Mouse (Mus musculus): ENCODE measurements at regions not wholly inside any gene's neighbourhood (a gene's known extent, or its start where the extent isn't known, plus 50 kb on each side); places are given as distances from the start of the nearest gene placed in this dataset.

GRCm38 (mm10) chr8:126538136-126538535 lies 55.6 kb downstream of the Irf2bp2 start:
- in situ Hi-C loops (cut with MboI; ENCODE audit: low pct_unique_long_range_greater_than_20kb): loop anchor here (5.0 kb wide), 1 partner anchor 41 kb away; no protein-coding TSS in a partner anchor
- no peak for TF ChIP-seq CTCF (IDR thresholded peaks at IDR 0.05)
- POLR2A ChIA-PET: interaction anchor here (1.4 to 3.7 kb wide), 2 partner anchors 29 to 55 kb away, joined by 4 to 19 read pairs; no protein-coding TSS in a partner anchor
- CTCF ChIA-PET: interaction anchor here (1.5 to 2.5 kb wide), 2 partner anchors 11 to 383 kb away, joined by 8 to 9 read pairs; no protein-coding TSS in a partner anchor
- ATAC-seq (no peak), DNase-seq (ENCODE audit: low read depth, low spot score) (no peak)
- no peaks in the 10 kb centered on the region for H3K27me3 ChIP-seq

DNA sequence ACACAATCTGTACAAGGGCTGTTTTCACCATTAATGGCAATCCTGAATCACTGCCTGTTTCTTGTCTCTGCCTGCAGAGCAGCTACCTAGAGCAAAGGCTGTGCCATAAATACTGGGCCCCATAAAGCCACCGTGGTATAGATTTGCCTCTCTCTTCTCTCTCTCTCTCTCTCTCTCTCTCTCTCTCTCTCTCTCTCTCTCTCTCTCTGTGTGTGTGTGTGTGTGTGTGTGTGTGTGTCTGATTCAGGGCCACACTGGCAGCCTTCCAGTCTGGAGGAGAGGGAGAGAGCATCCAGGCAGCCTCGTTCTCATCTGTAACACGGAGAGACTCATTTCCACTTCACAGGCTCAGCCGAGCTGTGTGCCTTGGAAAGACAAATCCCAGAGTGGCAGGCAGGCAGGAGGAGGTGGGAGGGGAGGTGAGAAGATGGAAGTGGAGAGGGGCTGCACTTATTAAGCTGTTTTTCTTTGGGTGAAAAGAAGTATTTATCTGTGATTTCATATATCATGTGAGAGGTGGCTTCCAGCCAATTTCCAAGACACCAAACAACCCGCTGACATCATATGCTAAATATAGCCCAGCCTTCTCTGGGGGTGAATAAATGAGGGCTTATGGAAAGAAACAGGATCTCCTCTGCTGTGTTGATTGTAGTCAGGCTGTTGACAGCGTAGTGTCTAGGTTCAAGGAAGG lies 56.7 kb downstream of the Irf2bp2 start:
- in situ Hi-C loops (cut with MboI; ENCODE audit: low pct_unique_long_range_greater_than_20kb): loop anchor here (5.0 kb wide), 1 partner anchor 40 kb away; no protein-coding TSS in a partner anchor
- DNase-seq (ENCODE audit: low read depth, low spot score) (peak; percentile 98), ATAC-seq (no peak)
- no peaks in the 10 kb centered on the region for H3K27me3 ChIP-seq
- POLR2A ChIA-PET: interaction anchor here (0.5 to 1.9 kb wide), 7 partner anchors 14 to 173 kb away, joined by 3 to 6 read pairs (median 4); no protein-coding TSS in a partner anchor
- CTCF ChIA-PET: interaction anchor here (0.9 to 2.0 kb wide), 6 partner anchors 12 to 39 kb away, joined by 3 to 7 read pairs (median 4); no protein-coding TSS in a partner anchor
- no peak for TF ChIP-seq CTCF (IDR thresholded peaks at IDR 0.05)

DNA sequence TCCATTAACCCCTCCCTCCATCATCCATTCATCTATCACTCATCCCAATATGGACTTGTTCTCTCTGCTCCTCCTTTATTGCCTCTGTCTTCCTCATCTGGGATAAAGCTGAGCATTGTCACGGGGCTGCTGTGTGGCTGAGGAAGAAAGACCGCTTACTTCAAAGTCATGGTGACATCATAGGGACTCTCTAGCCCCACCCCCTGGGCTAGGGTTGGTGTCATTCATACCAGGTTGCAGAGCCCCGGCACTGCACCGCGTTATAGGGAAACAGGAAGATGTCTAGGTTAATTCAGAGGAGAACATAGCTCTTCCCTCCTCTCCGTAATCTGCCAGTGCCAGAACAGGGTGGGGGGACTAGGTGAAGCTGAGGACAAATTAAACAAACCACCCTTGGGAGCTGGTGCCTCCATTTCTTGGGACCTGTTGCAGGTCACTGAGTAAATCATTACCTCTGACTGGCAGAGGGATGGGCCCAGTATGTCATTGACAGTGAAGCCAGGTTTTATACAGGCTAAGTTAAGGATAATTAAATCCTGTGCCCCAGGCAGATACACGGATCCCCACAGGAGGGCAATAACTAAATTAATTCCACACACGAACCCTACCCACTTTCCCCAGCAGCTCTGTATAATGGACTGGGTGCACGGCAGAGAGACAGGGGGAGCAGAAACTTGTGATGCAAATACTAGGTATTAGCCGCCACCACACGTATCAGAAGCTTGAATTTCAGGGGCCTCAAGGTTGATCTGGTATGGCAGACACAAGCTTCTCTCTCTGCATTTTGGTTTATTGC lies 57.5 kb downstream of the Irf2bp2 start:
- in situ Hi-C loops (cut with MboI; ENCODE audit: low pct_unique_long_range_greater_than_20kb): loop anchor here (5.0 kb wide), 1 partner anchor 39 kb away; no protein-coding TSS in a partner anchor
- no peak for DNase-seq (ENCODE audit: low read depth, low spot score)
- TF ChIP-seq CTCF (IDR thresholded peaks at IDR 0.05): no peak
- ChIA-PET CTCF (interaction anchor here (0.9 to 2.0 kb wide), 6 partner anchors 11 to 38 kb away, joined by 3 to 7 read pairs (median 4); no protein-coding TSS in a partner anchor), POLR2A (interaction anchor here (0.6 to 1.9 kb wide), 7 partner anchors 29 to 337 kb away, joined by 3 to 6 read pairs (median 4); no protein-coding TSS in a partner anchor)
- ATAC-seq: no peak
- no peaks in the 10 kb centered on the region for H3K27me3 ChIP-seq

DNA sequence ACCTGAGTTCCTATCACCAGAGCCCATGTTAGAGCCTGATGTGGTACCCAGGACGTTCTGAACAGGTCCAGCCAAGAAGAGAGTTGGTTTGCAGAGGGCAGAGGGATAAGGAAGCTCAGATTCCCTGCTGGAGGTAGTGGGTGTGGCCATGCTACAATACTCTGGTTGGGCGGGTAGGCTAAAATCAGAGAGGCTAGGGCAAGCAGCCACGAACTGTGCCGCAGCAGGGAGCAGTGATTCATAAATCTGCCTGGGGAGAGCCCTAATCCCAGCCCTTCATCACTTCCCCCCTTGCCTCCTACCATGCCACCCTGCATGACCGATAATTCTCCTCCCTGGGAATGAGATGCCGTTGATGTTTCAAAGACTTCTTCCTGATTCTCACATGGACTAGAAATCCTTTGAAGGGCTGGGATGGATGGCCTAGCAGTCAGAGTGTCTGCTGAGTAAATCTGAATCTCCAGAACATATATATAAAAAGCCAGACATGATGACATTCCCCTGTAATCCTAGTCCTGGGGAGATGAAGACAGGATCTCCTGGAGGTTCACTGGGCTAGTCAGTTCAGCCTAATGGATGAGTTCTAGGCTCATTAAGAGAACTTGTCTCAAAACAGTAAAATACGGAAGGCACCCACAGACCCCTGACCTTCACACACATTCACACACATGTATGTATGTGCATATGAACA lies 57.6 kb upstream of the Tarbp1 start:
- no peaks in the 10 kb centered on the region for H3K27me3 ChIP-seq
- ChIA-PET CTCF (interaction anchor here (0.8 to 1.8 kb wide), 2 partner anchors 52 to 388 kb away, joined by 3 to 4 read pairs; no protein-coding TSS in a partner anchor), POLR2A (no interaction called here)
- in situ Hi-C loops (cut with MboI; ENCODE audit: low pct_unique_long_range_greater_than_20kb): no loop called here
- DNase-seq (ENCODE audit: low read depth, low spot score) (no peak), ATAC-seq (peak; percentile 72)
- no peak for TF ChIP-seq CTCF (IDR thresholded peaks at IDR 0.05)

DNA sequence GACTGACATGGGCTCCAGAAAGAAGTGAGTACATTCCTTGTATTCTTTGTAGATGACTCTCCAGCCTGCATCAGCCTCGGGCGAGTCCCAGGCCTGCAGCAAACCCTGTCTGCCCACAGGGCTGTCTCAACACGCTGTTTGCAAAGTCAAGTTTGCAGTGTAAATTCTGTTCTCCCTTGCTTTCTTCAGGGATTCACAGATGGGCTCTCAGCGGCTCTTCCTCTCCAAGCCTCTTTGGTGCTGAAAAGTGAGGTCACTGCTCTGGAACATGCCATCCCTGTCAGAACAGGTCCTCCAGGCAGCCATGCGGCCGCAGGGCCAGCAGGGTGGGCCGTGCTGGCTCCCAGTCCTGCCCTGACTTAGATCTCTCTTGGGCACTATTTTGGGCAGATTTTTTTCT lies 56.6 kb upstream of the Tarbp1 start:
- ATAC-seq: no peak
- CTCF ChIA-PET: no interaction called here
- no peaks in the 10 kb centered on the region for H3K27me3 ChIP-seq
- POLR2A ChIA-PET: no interaction called here
- DNase-seq (ENCODE audit: low read depth, low spot score): no peak
- in situ Hi-C loops (cut with MboI; ENCODE audit: low pct_unique_long_range_greater_than_20kb): no loop called here
- TF ChIP-seq CTCF (IDR thresholded peaks at IDR 0.05): no peak

DNA sequence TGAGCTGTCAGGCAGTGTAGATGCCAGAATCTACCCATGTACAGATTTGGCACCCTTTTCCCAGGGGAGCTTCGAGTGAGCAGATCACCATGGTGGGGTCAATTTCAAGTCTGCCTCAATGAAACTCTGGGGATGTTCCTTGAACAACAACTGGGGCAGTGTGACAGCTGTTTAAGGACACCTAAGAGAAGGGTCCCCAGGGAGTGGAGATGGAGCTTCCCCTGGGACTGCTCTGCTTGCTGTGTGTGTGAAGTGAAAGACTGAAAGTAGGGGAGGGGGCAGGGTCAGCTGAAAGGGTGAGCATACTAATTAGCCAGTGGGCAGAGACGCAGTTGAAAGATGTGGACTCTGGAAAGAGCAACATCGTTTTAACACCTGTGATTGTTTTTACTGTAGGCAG lies 54.5 kb upstream of the Tarbp1 start:
- CTCF ChIA-PET: interaction anchor here (1.3 kb wide), 1 partner anchor 21 kb away, joined by 4 read pairs; no protein-coding TSS in a partner anchor
- POLR2A ChIA-PET: no interaction called here
- DNase-seq (ENCODE audit: low read depth, low spot score) (no peak), ATAC-seq (no peak)
- no peaks in the 10 kb centered on the region for H3K27me3 ChIP-seq
- TF ChIP-seq CTCF (IDR thresholded peaks at IDR 0.05): no peak
- in situ Hi-C loops (cut with MboI; ENCODE audit: low pct_unique_long_range_greater_than_20kb): no loop called here

- POLR2A ChIA-PET: no interaction called here
- DNase-seq (ENCODE audit: low read depth, low spot score): no peak
- ATAC-seq: no peak
- TF ChIP-seq CTCF (IDR thresholded peaks at IDR 0.05): no peak
- in situ Hi-C loops (cut with MboI; ENCODE audit: low pct_unique_long_range_greater_than_20kb): no loop called here
- H3K27me3 ChIP-seq: no peaks in the 10 kb centered on the region
- CTCF ChIA-PET: no interaction called here
Observed at GRCm38 (mm10) chr8:126528434-126529080, 53.7 kb upstream of the Tarbp1 start.

GRCm38 (mm10) chr8:126526864-126527571 lies 52.2 kb upstream of the Tarbp1 start:
- CTCF ChIA-PET: interaction anchor here (1.0 to 2.4 kb wide), 3 partner anchors 9 to 40 kb away, joined by 3 to 6 read pairs (median 3); no protein-coding TSS in a partner anchor
- no peak for TF ChIP-seq CTCF (IDR thresholded peaks at IDR 0.05)
- ATAC-seq: no peak
- H3K27me3 ChIP-seq: no peaks in the 10 kb centered on the region
- DNase-seq (ENCODE audit: low read depth, low spot score): no peak
- POLR2A ChIA-PET: interaction anchor here (0.5 to 1.2 kb wide), 3 partner anchors 31 to 493 kb away, joined by 3 to 5 read pairs (median 3); partner anchors contain the start of gene Rbm34
- in situ Hi-C loops (cut with MboI; ENCODE audit: low pct_unique_long_range_greater_than_20kb): no loop called here

- CTCF ChIA-PET: interaction anchor here (1.2 to 2.4 kb wide), 3 partner anchors 11 to 41 kb away, joined by 3 to 6 read pairs (median 5); no protein-coding TSS in a partner anchor
- POLR2A ChIA-PET: no interaction called here
- H3K27me3 ChIP-seq: no peaks in the 10 kb centered on the region
- in situ Hi-C loops (cut with MboI; ENCODE audit: low pct_unique_long_range_greater_than_20kb): no loop called here
- TF ChIP-seq CTCF (IDR thresholded peaks at IDR 0.05): no peak
- DNase-seq (ENCODE audit: low read depth, low spot score) (no peak), ATAC-seq (no peak)
Observed at GRCm38 (mm10) chr8:126525575-126525974, 50.7 kb upstream of the Tarbp1 start.

All from Patski (cell line).